Mouse (Mus musculus) embryonic facial prominence, embryonic 10.5 days (tissue): ENCODE results near the gene Exosc7. TPM values are rescaled to one million over a fixed set of nuclear protein-coding genes. Genes with fewer than 3 reads are reported as not detected.

Source experiments
- DNase-seq: peaks from one replicate; pipeline ENCODE4 v3.0.0-alpha.2; 2017; ENCODE audit warnings: low spot score
- H3K27ac ChIP-seq: fragments of 300-500 bp; sonication (generic); replicated peaks from 2 replicates; pipeline ENCODE4 v1.5.1; 2016; ENCODE audit warnings: mild to moderate bottlenecking
- H3K27me3 ChIP-seq: fragments of 300-500 bp; sonication (generic); replicated peaks from 2 replicates; pipeline ENCODE4 v1.6.1; 2016; ENCODE audit warnings: low read depth, mild to moderate bottlenecking; ENCODE audit not compliant: poor library complexity, severe bottlenecking
- H3K36me3 ChIP-seq: fragments of 300-500 bp; sonication (generic); replicated peaks from 2 replicates; pipeline ENCODE4 v1.6.1; 2016; ENCODE audit warnings: mild to moderate bottlenecking, moderate library complexity
- H3K4me1 ChIP-seq: fragments of 300-500 bp; sonication (generic); 2 replicates; pipeline ENCODE4 v1.6.1; 2016
- H3K4me3 ChIP-seq: fragments of 300-500 bp; sonication (generic); 2 replicates; pipeline ENCODE4 v1.5.1; 2016; ENCODE audit warnings: mild to moderate bottlenecking, moderate library complexity
- H3K9me3 ChIP-seq: fragments of 300-500 bp; sonication (generic); 2 replicates; pipeline ENCODE4 v1.6.1; 2016; ENCODE audit warnings: mild to moderate bottlenecking
- WGBS: fragments of 180-500 bp; shearing (Covaris S2); methylation state at CpG from one replicate; pipeline ENCODE4 v1.1.7; 2016; 5-methylcytosine and 5-hydroxymethylcytosine counted together
- polyA plus RNA-seq: library from polyadenylated mRNA; unstranded; fragments of >200 nt; fragmentation: Nextera tagmentation; extraction: Ambion mirVana; gene quantifications from 2 replicates; pipeline ENCODE4 v1.2.1, GENCODE M21; 2016

Exosc7 gene
- polyA plus RNA-seq, 1 experiment from 2014 or later = 129 TPM

DNA sequence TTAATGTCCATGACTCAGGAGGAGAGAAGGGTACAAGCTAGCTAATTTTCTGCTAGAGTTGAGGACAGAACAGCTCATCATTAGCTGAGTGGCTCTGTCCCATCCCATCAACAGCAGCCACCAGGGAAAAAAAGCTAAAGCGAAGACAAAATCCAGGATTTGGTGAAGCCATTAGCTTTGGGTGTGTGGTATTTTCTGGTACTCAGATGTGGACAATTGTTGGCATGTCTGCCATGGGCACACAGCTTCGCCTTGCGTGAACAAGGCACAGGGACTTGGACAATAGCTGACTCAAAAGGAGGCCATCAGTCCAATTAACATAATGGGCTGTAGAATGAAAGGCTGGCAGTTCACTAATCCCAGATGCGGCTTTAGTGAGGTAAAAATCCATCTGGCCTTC is 61.3 kb downstream of the Exosc7 start:
- DNase-seq = no peak
- Histone ChIP-seq H3K27me3 (no peaks in the 10 kb centered on the region), H3K9me3 (no peaks in the 10 kb centered on the region), H3K27ac (no peak overlapping the region), H3K4me1 (peaks cover 4% of the 10 kb centered on the region; the same call in 1 of the 2 replicates), H3K36me3 (peaks cover 5% of the 10 kb centered on the region), H3K4me3 (no peak overlapping the region)
- WGBS = 67% methylated on average over 4 of the region's 4 CpGs

DNA sequence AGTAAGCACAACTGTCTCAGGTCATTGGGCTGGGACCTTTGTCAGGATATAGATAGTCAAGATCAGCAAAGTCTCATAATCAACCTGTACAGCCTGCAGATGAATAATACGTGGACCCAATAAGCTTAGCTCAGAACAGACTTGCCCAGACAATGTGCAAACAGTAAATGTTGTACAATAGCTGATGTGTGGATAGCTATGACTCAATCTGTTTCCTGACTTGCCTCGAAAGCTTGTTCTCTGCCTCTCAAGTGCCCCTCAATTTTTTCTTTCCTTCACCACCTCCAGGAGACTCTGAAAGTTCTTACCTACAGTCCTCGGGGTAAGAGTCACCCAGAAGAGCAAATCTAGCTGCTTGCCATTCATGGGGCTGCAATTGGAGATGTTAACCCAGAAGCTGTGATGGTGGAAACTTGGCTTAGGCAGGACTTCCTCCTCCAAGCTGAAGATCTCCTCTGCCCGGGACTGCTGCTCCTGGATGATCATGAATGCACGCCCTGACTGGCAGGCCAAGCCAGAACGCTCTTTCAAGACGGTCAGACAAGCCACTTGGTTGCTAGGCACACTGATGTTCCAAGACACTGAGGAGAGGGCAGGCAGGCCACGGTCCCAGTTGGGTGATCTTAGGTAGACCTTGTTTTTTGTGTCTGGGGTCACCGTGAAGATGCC is 64.5 kb downstream of the Exosc7 start:
- H3K27me3 ChIP-seq = no peaks in the 10 kb centered on the region
- 89% methylated on average over 9 of the region's 9 CpGs for WGBS

GRCm38 (mm10) chr9:123180003-123180402 is 67.0 kb downstream of the Exosc7 start:
- H3K27me3 ChIP-seq = no peaks in the 10 kb centered on the region
- WGBS = 89% methylated on average over 6 of the region's 6 CpGs
- no peaks in the 10 kb centered on the region; the same call in 1 of the 2 replicates for H3K4me1 ChIP-seq

More for the DNA sequence above, 64.5 kb downstream of the Exosc7 start:
- DNase-seq = no peak
- Histone ChIP-seq H3K27ac (no peak overlapping the region), H3K4me3 (no peak overlapping the region), H3K36me3 (peaks cover 5% of the 10 kb centered on the region), H3K4me1 (peaks cover 4% of the 10 kb centered on the region; the same call in 1 of the 2 replicates), H3K9me3 (no peaks in the 10 kb centered on the region)

GRCm38 (mm10) chr9:123183226-123183625 is 70.2 kb downstream of the Exosc7 start:
- WGBS = 79% methylated on average over 8 of the region's 8 CpGs
- Histone ChIP-seq H3K9me3 (no peaks in the 10 kb centered on the region), H3K4me1 (peaks cover 4% of the 10 kb centered on the region; the same call in 1 of the 2 replicates), H3K27ac (no peak overlapping the region), H3K36me3 (no peaks in the 10 kb centered on the region), H3K4me3 (no peak overlapping the region), H3K27me3 (no peaks in the 10 kb centered on the region)
- DNase-seq = no peak

More at GRCm38 (mm10) chr9:123180003-123180402, 67.0 kb downstream of the Exosc7 start:
- Histone ChIP-seq H3K27ac (no peak overlapping the region), H3K36me3 (peaks cover 5% of the 10 kb centered on the region), H3K4me3 (no peak overlapping the region), H3K9me3 (no peaks in the 10 kb centered on the region)
- DNase-seq = no peak

DNA sequence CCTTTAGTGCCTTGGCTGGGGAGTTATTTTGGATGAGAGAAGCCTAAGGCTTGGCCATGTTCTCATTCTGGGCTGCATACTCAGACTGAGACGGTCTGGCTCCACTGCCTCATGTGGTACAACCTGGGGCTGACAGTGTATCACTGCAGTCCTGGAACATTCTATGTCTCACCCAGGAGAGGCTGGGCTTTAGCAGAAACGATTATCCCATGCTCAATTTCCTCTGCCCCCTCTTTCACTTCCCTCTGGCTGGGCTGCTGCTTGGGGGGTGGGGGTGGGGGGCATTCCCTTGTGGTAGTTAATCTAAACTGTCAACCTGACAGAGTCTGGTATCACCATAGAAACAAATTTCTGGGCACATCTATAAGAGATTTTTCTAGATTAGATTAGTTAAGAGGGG is 72.5 kb downstream of the Exosc7 start:
- Histone ChIP-seq H3K36me3 (no peaks in the 10 kb centered on the region), H3K4me3 (no peak overlapping the region), H3K9me3 (0 out of 2 replicates have a peak, but pooled peaks cover 2% of the 10 kb centered on the region), H3K4me1 (peaks cover 4% of the 10 kb centered on the region; the same call in 1 of the 2 replicates), H3K27me3 (no peaks in the 10 kb centered on the region), H3K27ac (no peak overlapping the region)
- no peak for DNase-seq
- WGBS = 71% methylated on average over 2 of the region's 2 CpGs

Other genes starting within 250 kb of the Exosc7 start
- 84.8 and 85.6 TPM in 2 replicates for gene Zfp445, start 247.2 kb upstream of the Exosc7 start, polyA plus RNA-seq
- gene Zkscan7, start 227.5 kb upstream of the Exosc7 start, polyA plus RNA-seq = 3.2 and 3.6 TPM in 2 replicates
- gene Zfp105, start 190.1 kb upstream of the Exosc7 start, polyA plus RNA-seq = 32.4 and 33.8 TPM in 2 replicates
- gene 1110059G10Rik, start 162.2 kb upstream of the Exosc7 start, polyA plus RNA-seq = 22.0 and 23.6 TPM in 2 replicates
- 89.5 and 97.8 TPM in 2 replicates for gene Kif15, start 162.2 kb upstream of the Exosc7 start, polyA plus RNA-seq
- 12.2 and 13.2 TPM in 2 replicates for gene Tmem42, start 91.9 kb upstream of the Exosc7 start, polyA plus RNA-seq
- 0.31 and 0.63 TPM in 2 replicates for gene Tgm4, start 78.5 kb upstream of the Exosc7 start, polyA plus RNA-seq
- gene Zdhhc3, start within 50 bp of the Exosc7 start, polyA plus RNA-seq = 73.1 and 77.9 TPM in 2 replicates
- 0.15 TPM in 1 of 2 replicates, not detected in the other for gene Clec3b, start 37.7 kb downstream of the Exosc7 start, polyA plus RNA-seq
- 5.5 and 6.0 TPM in 2 replicates for gene Cdcp1, start 102.8 kb downstream of the Exosc7 start, polyA plus RNA-seq
- gene Tmem158, start 147.5 kb downstream of the Exosc7 start, polyA plus RNA-seq = 4.6 and 5.0 TPM in 2 replicates